Comparison of ENCODE assay signal across 14 mouse cellular contexts in genomic region chr10:42492027-42492771, GRCm38 (mm10).
"Had no signal": no experiment of that assay in that cellular context is flagged by ENCODE, and none has a peak within 500 bp of the region (broad histone marks: within the 10 kb centered on the region; RNA-seq: fewer than 3 reads in every experiment).

No protein-coding gene starts in this region.

- H3K9me3 ChIP-seq: liver, embryonic 13.5 days; megakaryocyte, embryonic 14.5 days; midbrain, embryonic 12.5 days; midbrain, embryonic 15.5 days had no signal

- ATAC-seq: lung, postnatal 0 days; midbrain, embryonic 15.5 days had no signal

- H3K4me2 ChIP-seq: liver, embryonic 13.5 days; lung, embryonic 14.5 days; midbrain, embryonic 12.5 days; midbrain, embryonic 15.5 days had no signal

- H3K27ac ChIP-seq: kidney, postnatal 0 days; layer of hippocampus, adult 2 months; liver, embryonic 13.5 days; midbrain, embryonic 12.5 days; midbrain, embryonic 15.5 days; stomach, postnatal 0 days had no signal

- DNase-seq: layer of hippocampus, adult 9-11 months; liver, embryonic 13.5 days; lung, embryonic 14.5 days; lung, postnatal 36 days; thymus, adult 2 months; thymus, postnatal 14 days; thymus, postnatal 4 days had no signal

- H3K4me3 ChIP-seq: layer of hippocampus, adult 2 months; liver, embryonic 13.5 days; megakaryocyte, embryonic 14.5 days; midbrain, embryonic 12.5 days; midbrain, embryonic 15.5 days had no signal

- H3K4me1 ChIP-seq: midbrain, embryonic 12.5 days; midbrain, embryonic 15.5 days had no signal

- H3K27me3 ChIP-seq: liver, embryonic 13.5 days; megakaryocyte, embryonic 14.5 days; midbrain, embryonic 12.5 days; midbrain, embryonic 15.5 days had no signal

- H3K36me3 ChIP-seq: liver, embryonic 13.5 days; midbrain, embryonic 12.5 days; midbrain, embryonic 15.5 days had no signal

- H3K9ac ChIP-seq: liver, embryonic 13.5 days; lung, embryonic 14.5 days; midbrain, embryonic 12.5 days; midbrain, embryonic 15.5 days had no signal
